Mouse (Mus musculus): ENCODE results near the gene Aes. TPM values are rescaled to one million over a fixed set of nuclear protein-coding genes. Genes with fewer than 3 reads are reported as not detected.
A peak's percentile ranks its signal among the peaks of the same experiment; 100 is the strongest.

Gene Aes
- polyA plus RNA-seq, 1 experiment from 2014 or later, result 662 TPM

GRCm38 (mm10) chr10:81592631-81593030, 33.3 kb downstream of the Aes start:
- peaks cover 28% of the 10 kb centered on the region for H3K4me1 ChIP-seq
- H3K36me3 ChIP-seq, result peaks cover 17% of the 10 kb centered on the region; the same call in 1 of the 2 replicates
- H3K27ac ChIP-seq, result no peak overlapping the region
- peaks cover 17% of the 10 kb centered on the region for H3K27me3 ChIP-seq
- H3K9ac ChIP-seq, result no peak overlapping the region
- 75% methylated on average over 7 of the region's 7 CpGs for WGBS
- no peak overlapping the region for H3K4me2 ChIP-seq
- no peak for ATAC-seq (ENCODE audit: borderline replicate concordance, extremely low read depth, low FRiP score, low TSS enrichment)
- H3K9me3 ChIP-seq, result no peaks in the 10 kb centered on the region
- no peak overlapping the region for H3K4me3 ChIP-seq

GRCm38 (mm10) chr10:81593223-81593622, 33.9 kb downstream of the Aes start:
- 57% methylated on average over 4 of the region's 4 CpGs for WGBS
- Histone ChIP-seq H3K4me3 (no peak overlapping the region), H3K4me1 (peaks cover 33% of the 10 kb centered on the region), H3K36me3 (peaks cover 13% of the 10 kb centered on the region; the same call in 1 of the 2 replicates), H3K27me3 (peaks cover 17% of the 10 kb centered on the region), H3K9me3 (no peaks in the 10 kb centered on the region), H3K27ac (no peak overlapping the region), H3K4me2 (no peak overlapping the region), H3K9ac (no peak overlapping the region)
- ATAC-seq (ENCODE audit: borderline replicate concordance, extremely low read depth, low FRiP score, low TSS enrichment), result no peak

GRCm38 (mm10) chr10:81593935-81594334, 34.6 kb downstream of the Aes start:
- no peak for ATAC-seq (ENCODE audit: borderline replicate concordance, extremely low read depth, low FRiP score, low TSS enrichment)

GRCm38 (mm10) chr10:81595599-81595998, 36.3 kb downstream of the Aes start:
- Histone ChIP-seq H3K36me3 (no peaks in the 10 kb centered on the region), H3K27me3 (peaks cover 17% of the 10 kb centered on the region), H3K27ac (peak overlapping the region; percentile 89; the same call in 1 of the 2 replicates), H3K4me2 (peak overlapping the region; percentile 68; the same call in 1 of the 2 replicates), H3K9me3 (no peaks in the 10 kb centered on the region), H3K4me1 (peaks cover 35% of the 10 kb centered on the region), H3K9ac (no peak overlapping the region; the same call in 1 of the 2 replicates), H3K4me3 (no peak overlapping the region)
- WGBS, result 30% methylated on average over 5 of the region's 5 CpGs
- no peak for ATAC-seq (ENCODE audit: borderline replicate concordance, extremely low read depth, low FRiP score, low TSS enrichment)

More at GRCm38 (mm10) chr10:81593935-81594334, 34.6 kb downstream of the Aes start:
- Histone ChIP-seq H3K9me3 (no peaks in the 10 kb centered on the region), H3K4me1 (peaks cover 33% of the 10 kb centered on the region), H3K27ac (no peak overlapping the region), H3K36me3 (peaks cover 6% of the 10 kb centered on the region; the same call in 1 of the 2 replicates), H3K4me2 (no peak overlapping the region), H3K9ac (no peak overlapping the region), H3K4me3 (no peak overlapping the region), H3K27me3 (peaks cover 17% of the 10 kb centered on the region)
- WGBS, result 57% methylated on average over 18 of the region's 18 CpGs

- 2% methylated on average over 10 of the region's 10 CpGs for WGBS
- Histone ChIP-seq H3K27ac (peak overlapping the region; percentile 89), H3K9me3 (no peaks in the 10 kb centered on the region), H3K4me3 (peak overlapping the region; percentile 30), H3K9ac (peak overlapping the region; percentile 45), H3K36me3 (no peaks in the 10 kb centered on the region), H3K4me1 (peaks cover 44% of the 10 kb centered on the region), H3K27me3 (peaks cover 17% of the 10 kb centered on the region), H3K4me2 (peak overlapping the region; percentile 68)
- no peak for ATAC-seq (ENCODE audit: borderline replicate concordance, extremely low read depth, low FRiP score, low TSS enrichment)
These were observed 37.3 kb downstream of the Aes start for GRCm38 (mm10) chr10:81596611-81597010.

- peak; percentile 50 for ATAC-seq (ENCODE audit: borderline replicate concordance, extremely low read depth, low FRiP score, low TSS enrichment)
- Histone ChIP-seq H3K27ac (peak overlapping the region; percentile 89), H3K9me3 (no peaks in the 10 kb centered on the region), H3K9ac (peak overlapping the region; percentile 45), H3K4me2 (peak overlapping the region; percentile 68), H3K27me3 (peaks cover 17% of the 10 kb centered on the region), H3K4me3 (peak overlapping the region; percentile 30), H3K4me1 (peaks cover 49% of the 10 kb centered on the region), H3K36me3 (no peaks in the 10 kb centered on the region)
- WGBS, result 5% methylated on average over 10 of the region's 12 CpGs
These were observed 38.1 kb downstream of the Aes start for GRCm38 (mm10) chr10:81597137-81597950.

GRCm38 (mm10) chr10:81598342-81598741, 39.1 kb downstream of the Aes start:
- H3K4me3 ChIP-seq, result no peak overlapping the region
- peaks cover 55% of the 10 kb centered on the region for H3K4me1 ChIP-seq
- no peak overlapping the region for H3K9ac ChIP-seq
- H3K4me2 ChIP-seq, result no peak overlapping the region
- WGBS, result 34% methylated on average over 3 of the region's 3 CpGs
- peaks cover 17% of the 10 kb centered on the region for H3K27me3 ChIP-seq
- H3K9me3 ChIP-seq, result no peaks in the 10 kb centered on the region
- no peaks in the 10 kb centered on the region for H3K36me3 ChIP-seq
- peak overlapping the region; percentile 89; the same call in 1 of the 2 replicates for H3K27ac ChIP-seq
- no peak for ATAC-seq (ENCODE audit: borderline replicate concordance, extremely low read depth, low FRiP score, low TSS enrichment)

GRCm38 (mm10) chr10:81598871-81599270, 39.6 kb downstream of the Aes start:
- no peaks in the 10 kb centered on the region for H3K36me3 ChIP-seq
- H3K4me1 ChIP-seq, result peaks cover 55% of the 10 kb centered on the region
- peaks cover 16% of the 10 kb centered on the region for H3K27me3 ChIP-seq
- no peak overlapping the region for H3K4me2 ChIP-seq
- H3K9ac ChIP-seq, result no peak overlapping the region
- ATAC-seq (ENCODE audit: borderline replicate concordance, extremely low read depth, low FRiP score, low TSS enrichment), result no peak
- no peaks in the 10 kb centered on the region for H3K9me3 ChIP-seq
- no peak overlapping the region for H3K4me3 ChIP-seq
- 39% methylated on average over 6 of the region's 6 CpGs for WGBS
- no peak overlapping the region for H3K27ac ChIP-seq

- H3K4me1 ChIP-seq, result peaks cover 59% of the 10 kb centered on the region
- 0 out of 2 replicates have a peak overlapping the region, but pooled peaks have one; percentile 84 for H3K27ac ChIP-seq
- H3K9ac ChIP-seq, result no peak overlapping the region
- no peak for ATAC-seq (ENCODE audit: borderline replicate concordance, extremely low read depth, low FRiP score, low TSS enrichment)
- no peak overlapping the region for H3K4me3 ChIP-seq
- 0 out of 2 replicates have a peak, but pooled peaks cover 10% of the 10 kb centered on the region for H3K27me3 ChIP-seq
- H3K9me3 ChIP-seq, result no peaks in the 10 kb centered on the region
- H3K36me3 ChIP-seq, result no peaks in the 10 kb centered on the region
- no peak overlapping the region for H3K4me2 ChIP-seq
- 56% methylated on average over 5 of the region's 5 CpGs for WGBS
These were observed 40.3 kb downstream of the Aes start for GRCm38 (mm10) chr10:81599630-81600029.

- Histone ChIP-seq H3K4me2 (no peak overlapping the region), H3K36me3 (no peaks in the 10 kb centered on the region)
- ATAC-seq (ENCODE audit: borderline replicate concordance, extremely low read depth, low FRiP score, low TSS enrichment), result no peak
These were observed 40.8 kb downstream of the Aes start for GRCm38 (mm10) chr10:81600096-81600495.

GRCm38 (mm10) chr10:81600738-81601203, 41.5 kb downstream of the Aes start, which contains the start of gene Tle6:
Tle6 (minus strand) TSS chr10:81601073.
- Histone ChIP-seq H3K27ac (peak within 1 kb of the TSS; percentile 84), H3K4me1 (peaks cover 60% of the 10 kb centered on the region), H3K9ac (no peak within 1 kb of the TSS), H3K4me2 (peak within 1 kb of the TSS; percentile 62), H3K27me3 (no peaks in the 10 kb centered on the region), H3K9me3 (no peaks in the 10 kb centered on the region), H3K36me3 (no peaks in the 10 kb centered on the region), H3K4me3 (peak within 1 kb of the TSS; percentile 34)
- under 1% methylated on average over 28 of the region's 28 CpGs for WGBS
- ATAC-seq (ENCODE audit: borderline replicate concordance, extremely low read depth, low FRiP score, low TSS enrichment), result peak; percentile 82

More at GRCm38 (mm10) chr10:81600096-81600495, 40.8 kb downstream of the Aes start:
- WGBS, result 51% methylated on average over 10 of the region's 10 CpGs
- Histone ChIP-seq H3K4me3 (no peak overlapping the region), H3K4me1 (peaks cover 61% of the 10 kb centered on the region), H3K27ac (peak overlapping the region; percentile 84), H3K27me3 (0 out of 2 replicates have a peak, but pooled peaks cover 7% of the 10 kb centered on the region), H3K9me3 (no peaks in the 10 kb centered on the region), H3K9ac (no peak overlapping the region)

GRCm38 (mm10) chr10:81601396-81601905, 42.2 kb downstream of the Aes start:
- WGBS, result 29% methylated on average over 7 of the region's 7 CpGs
- H3K27me3 ChIP-seq, result no peaks in the 10 kb centered on the region
- H3K4me1 ChIP-seq, result peaks cover 53% of the 10 kb centered on the region
- no peaks in the 10 kb centered on the region for H3K36me3 ChIP-seq
- peak overlapping the region; percentile 62 for H3K4me2 ChIP-seq
- peak overlapping the region; percentile 84 for H3K27ac ChIP-seq
- no peak overlapping the region for H3K9ac ChIP-seq
- H3K4me3 ChIP-seq, result peak overlapping the region; percentile 34
- ATAC-seq (ENCODE audit: borderline replicate concordance, extremely low read depth, low FRiP score, low TSS enrichment), result no peak
- H3K9me3 ChIP-seq, result no peaks in the 10 kb centered on the region

Measured in lung, embryonic 15.5 days (tissue).